Mouse (Mus musculus) spleen, adult 2 months (tissue): Measurements from ENCODE around the gene Serf2.

ENCODE experiments used
- CTCF ChIP-seq: fragments of 200-500 bp; IDR thresholded peaks from 2 replicates; pipeline ENCODE4 v1.5.1; 2011; ENCODE audit warnings: mild to moderate bottlenecking, inconsistent platforms; ENCODE audit not compliant: insufficient read depth, insufficient read length, insufficient replicate concordance; ENCODE audit errors: extremely low read depth
- POLR2A ChIP-seq: fragments of 200-500 bp; IDR thresholded peaks from 2 replicates; pipeline ENCODE4 v1.6.1; 2011; ENCODE audit warnings: low read depth, low read length, inconsistent platforms

- TF ChIP-seq POLR2A: no peak
- no peak for TF ChIP-seq CTCF
These were observed 6.5 kb upstream of the Serf2 start for GRCm38 (mm10) chr2:121442259-121443067.
